In the genomic region with DNA sequence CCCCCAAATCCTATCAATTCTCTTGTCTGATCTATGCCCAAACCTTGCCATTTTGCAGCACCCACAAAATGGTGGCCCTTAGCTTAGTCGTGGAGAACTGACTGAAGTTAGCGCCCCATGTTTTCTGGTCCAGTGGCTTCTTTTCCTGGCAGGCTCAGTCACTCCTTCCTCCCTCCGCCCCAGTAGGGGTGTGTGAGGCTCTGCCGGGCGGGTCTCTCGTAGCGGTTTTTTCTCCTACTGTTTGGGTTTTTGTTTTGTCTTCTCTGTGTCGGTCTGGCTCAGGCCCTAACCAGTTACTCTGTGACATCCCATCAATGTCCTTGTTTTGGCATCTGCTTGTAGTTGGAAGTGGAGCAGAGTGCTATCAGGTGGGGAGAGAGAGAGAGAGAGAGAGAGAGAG, we compare ENCODE assay signal across 9 mouse cellular contexts. TPM values are rescaled to one million over a fixed set of nuclear protein-coding genes. Genes with fewer than 3 reads are reported as not detected.
A peak's percentile ranks its signal among the peaks of the same experiment; 100 is the strongest.
DNase-seq lines count a peak whose midpoint lies in the region; ATAC-seq lines count a peak whose summit lies in the region.
"Had no signal": no experiment of that assay in that cellular context is flagged by ENCODE, and none has a peak within 500 bp of the region (broad histone marks: within the 10 kb centered on the region; RNA-seq: fewer than 3 reads in every experiment).

No protein-coding gene starts in this region.

- H3K36me3 ChIP-seq in heart, embryonic 13.5 days: no peaks in the 10 kb centered on the region
- no peaks in the 10 kb centered on the region for H3K36me3 ChIP-seq in kidney, embryonic 16.5 days (ENCODE audit: insufficient read depth, low read length)
- no peaks in the 10 kb centered on the region for H3K36me3 ChIP-seq in stomach, embryonic 15.5 days
- no peaks in the 10 kb centered on the region for H3K36me3 ChIP-seq in midbrain, embryonic 16.5 days (ENCODE audit: control insufficient read depth, insufficient read depth, low read length)

- DNase-seq in heart, adult 11 months: no peak
- DNase-seq in ovary, postnatal 36 days (ENCODE audit: low spot score): peak; percentile 50
- no peak for DNase-seq in ovary, postnatal 10 days (ENCODE audit: low spot score)
- DNase-seq in left cerebral cortex, adult 18-20 months (ENCODE audit: low spot score in 2 of 2): no peak

- H3K27ac ChIP-seq in heart, embryonic 13.5 days (replicated peaks): peak overlapping the region; percentile 89
- peak overlapping the region; percentile 91 for H3K27ac ChIP-seq in kidney, embryonic 16.5 days (ENCODE audit: low read length)
- no peak overlapping the region for H3K27ac ChIP-seq in stomach, embryonic 15.5 days
- no peak overlapping the region for H3K27ac ChIP-seq in midbrain, embryonic 16.5 days (ENCODE audit: low read length)

- H3K9me3 ChIP-seq in heart, embryonic 13.5 days: no peaks in the 10 kb centered on the region
- no peaks in the 10 kb centered on the region for H3K9me3 ChIP-seq in kidney, embryonic 16.5 days (ENCODE audit: low read length)
- H3K9me3 ChIP-seq in stomach, embryonic 15.5 days: no peaks in the 10 kb centered on the region
- H3K9me3 ChIP-seq in midbrain, embryonic 16.5 days (replicated peaks; ENCODE audit: control insufficient read depth, low read length, poor library complexity, severe bottlenecking): no peaks in the 10 kb centered on the region

- WGBS in heart, embryonic 13.5 days: 11% methylated on average over 8 of the region's 8 CpGs
- 3% methylated on average over 8 of the region's 8 CpGs for WGBS in kidney, embryonic 16.5 days
- 13% methylated on average over 8 of the region's 8 CpGs for WGBS in stomach, embryonic 15.5 days
- WGBS in midbrain, embryonic 16.5 days: 5% methylated on average over 8 of the region's 8 CpGs

- peaks cover 39% of the 10 kb centered on the region for H3K4me1 ChIP-seq in heart, embryonic 13.5 days
- H3K4me1 ChIP-seq in kidney, embryonic 16.5 days (ENCODE audit: insufficient read depth, low read length): peaks cover 44% of the 10 kb centered on the region
- H3K4me1 ChIP-seq in stomach, embryonic 15.5 days: peaks cover 23% of the 10 kb centered on the region
- peaks cover 19% of the 10 kb centered on the region for H3K4me1 ChIP-seq in midbrain, embryonic 16.5 days (ENCODE audit: control insufficient read depth, insufficient read depth, low read length)

- H3K4me3 ChIP-seq in heart, embryonic 13.5 days: no peak overlapping the region
- H3K4me3 ChIP-seq in kidney, embryonic 16.5 days (ENCODE audit: low read length): no peak overlapping the region
- no peak overlapping the region for H3K4me3 ChIP-seq in stomach, embryonic 15.5 days (replicated peaks)
- no peak overlapping the region for H3K4me3 ChIP-seq in midbrain, embryonic 16.5 days (ENCODE audit: low read depth, low read length)

- no peak for ATAC-seq in heart, embryonic 13.5 days (ENCODE audit: extremely low read depth, insufficient number of reproducible peaks, low FRiP score, low TSS enrichment)
- ATAC-seq in kidney, embryonic 16.5 days (ENCODE audit: low FRiP score, low TSS enrichment): 0 out of 2 replicates have a peak, but pooled peaks have one; percentile 12
- ATAC-seq in stomach, embryonic 15.5 days (ENCODE audit: insufficient read depth, low FRiP score, low read depth): no peak
- no peak for ATAC-seq in midbrain, embryonic 16.5 days

- no peaks in the 10 kb centered on the region for H3K27me3 ChIP-seq in heart, embryonic 13.5 days (replicated peaks)
- H3K27me3 ChIP-seq in kidney, embryonic 16.5 days (ENCODE audit: insufficient read depth, low read length): no peaks in the 10 kb centered on the region
- H3K27me3 ChIP-seq in stomach, embryonic 15.5 days (replicated peaks): no peaks in the 10 kb centered on the region
- H3K27me3 ChIP-seq in midbrain, embryonic 16.5 days (ENCODE audit: control insufficient read depth, insufficient read depth, low read depth, low read length): no peaks in the 10 kb centered on the region
- H3K27me3 ChIP-seq: CH12.LX had no signal

- peak overlapping the region; percentile 49 for H3K4me2 ChIP-seq in heart, embryonic 13.5 days
- peak overlapping the region; percentile 38 for H3K4me2 ChIP-seq in kidney, embryonic 16.5 days (replicated peaks; ENCODE audit: low read depth, low read length)
- peak overlapping the region; percentile 7; the same call in 1 of the 2 replicates for H3K4me2 ChIP-seq in stomach, embryonic 15.5 days
- H3K4me2 ChIP-seq in midbrain, embryonic 16.5 days (ENCODE audit: low read length): no peak overlapping the region

- peak overlapping the region; percentile 54 for H3K9ac ChIP-seq in heart, embryonic 13.5 days
- peak overlapping the region; percentile 9 for H3K9ac ChIP-seq in kidney, embryonic 16.5 days (replicated peaks; ENCODE audit: low read length)
- H3K9ac ChIP-seq in stomach, embryonic 15.5 days: no peak overlapping the region
- no peak overlapping the region for H3K9ac ChIP-seq in midbrain, embryonic 16.5 days (ENCODE audit: low read depth, low read length)

RNA-seq across cellular contexts. Expression of a gene that starts 8.5 kb away (rescaled TPM):
- polyA plus RNA-seq in heart, embryonic 13.5 days (2015; fragmentation: Nextera tagmentation; extraction: Ambion mirVana): 181 and 206 TPM in 2 replicates
- 186 and 196 TPM in 2 replicates for polyA plus RNA-seq in kidney, embryonic 16.5 days (2015; fragmentation: Nextera tagmentation; extraction: Ambion mirVana)
- 154 and 165 TPM in 2 replicates for polyA plus RNA-seq in stomach, embryonic 15.5 days (2015; fragmentation: Nextera tagmentation; extraction: Ambion mirVana)
- 100 to 1,000 TPM; 178 to 186 TPM for total RNA-seq in left cerebral cortex, adult 18-20 months (2021)
- polyA plus RNA-seq in midbrain, embryonic 16.5 days (2015; fragmentation: Nextera tagmentation; extraction: Ambion mirVana): 179 and 191 TPM in 2 replicates

Comparison
In these comparisons a context has a peak if more than half of its experiments do, and no peak if none do; other contexts are left out.
1. H3K27ac ChIP-seq: peak in heart, embryonic 13.5 days (single experiment) and kidney, embryonic 16.5 days (single experiment); none in stomach, embryonic 15.5 days (single experiment) and midbrain, embryonic 16.5 days (single experiment).
2. H3K9ac ChIP-seq: peak in heart, embryonic 13.5 days (single experiment) and kidney, embryonic 16.5 days (single experiment); none in stomach, embryonic 15.5 days (single experiment) and midbrain, embryonic 16.5 days (single experiment).